In genomic region chr9:36973486-36974227, GRCm38 (mm10) we compare ENCODE assay signal across 10 mouse cellular contexts.
DNase-seq lines count a peak whose midpoint lies in the region; ATAC-seq and TF ChIP-seq lines count a peak whose summit lies in the region.
"Had no signal": no experiment of that assay in that cellular context is flagged by ENCODE, and none has a peak within 500 bp of the region (broad histone marks: within the 10 kb centered on the region; RNA-seq: fewer than 3 reads in every experiment).

No protein-coding gene starts in this region.

- no peaks in the 10 kb centered on the region for H3K27me3 ChIP-seq in midbrain, postnatal 0 days (ENCODE audit: insufficient read depth, low read length)
- no peaks in the 10 kb centered on the region for H3K27me3 ChIP-seq in midbrain, embryonic 15.5 days (replicated peaks)
- no peaks in the 10 kb centered on the region for H3K27me3 ChIP-seq in liver, embryonic 11.5 days (replicated peaks; ENCODE audit: control insufficient read depth, insufficient read depth, low read length)

- peak; percentile 59 for TF ChIP-seq CTCF in midbrain, postnatal 0 days (IDR thresholded peaks at IDR 0.05)

- H3K9ac ChIP-seq in midbrain, postnatal 0 days (replicated peaks; ENCODE audit: low read length, poor library complexity, severe bottlenecking): no peak overlapping the region
- H3K9ac ChIP-seq in midbrain, embryonic 15.5 days: no peak overlapping the region
- H3K9ac ChIP-seq in liver, embryonic 11.5 days (ENCODE audit: low read depth, low read length): no peak overlapping the region
- H3K9ac ChIP-seq: limb, embryonic 12.5 days had no signal

- WGBS in midbrain, postnatal 0 days: 53% methylated on average over 11 of the region's 11 CpGs
- WGBS in midbrain, embryonic 15.5 days: 57% methylated on average over 11 of the region's 11 CpGs
- WGBS in liver, embryonic 11.5 days: 61% methylated on average over 11 of the region's 11 CpGs

- H3K4me2 ChIP-seq in midbrain, postnatal 0 days (ENCODE audit: low read depth, low read length, poor library complexity, severe bottlenecking): no peak overlapping the region
- H3K4me2 ChIP-seq in midbrain, embryonic 15.5 days: no peak overlapping the region
- H3K4me2 ChIP-seq in liver, embryonic 11.5 days: no peak overlapping the region
- H3K4me2 ChIP-seq: limb, embryonic 12.5 days had no signal

- 0 out of 2 replicates have a peak, but pooled peaks have one; percentile 42 for ATAC-seq in midbrain, postnatal 0 days (ENCODE audit: low FRiP score)
- no peak for ATAC-seq in midbrain, embryonic 15.5 days (replicated peaks)
- no peak for ATAC-seq in liver, embryonic 11.5 days (replicated peaks; ENCODE audit: low FRiP score)

- no peak overlapping the region for H3K27ac ChIP-seq in midbrain, postnatal 0 days (ENCODE audit: low read depth, low read length)
- no peak overlapping the region for H3K27ac ChIP-seq in midbrain, embryonic 15.5 days
- H3K27ac ChIP-seq in liver, embryonic 11.5 days (ENCODE audit: low read depth, low read length): no peak overlapping the region
- H3K27ac ChIP-seq: limb, embryonic 12.5 days had no signal

- H3K9me3 ChIP-seq in midbrain, postnatal 0 days (ENCODE audit: low read length): no peaks in the 10 kb centered on the region
- no peaks in the 10 kb centered on the region for H3K9me3 ChIP-seq in midbrain, embryonic 15.5 days
- H3K9me3 ChIP-seq in liver, embryonic 11.5 days (ENCODE audit: control insufficient read depth, low read length): no peaks in the 10 kb centered on the region
- H3K9me3 ChIP-seq: G1E; limb, embryonic 12.5 days had no signal

- DNase-seq in frontal cortex, postnatal 25 days (ENCODE audit: low spot score in 2 of 2): peak; percentile 38 to 46
- DNase-seq in frontal cortex, postnatal 14 days (ENCODE audit: low spot score in 2 of 2): no peak
- DNase-seq in midbrain, postnatal 0 days (ENCODE audit: low spot score): peak; percentile 54
- peak; percentile 62 to 65 for DNase-seq in cerebellum, postnatal 36 days
- DNase-seq in left cerebral cortex, postnatal 14 days (ENCODE audit: low spot score in 2 of 2): peak; percentile 52 to 67
- DNase-seq in liver, embryonic 11.5 days (ENCODE audit: low spot score): no peak
- no peak for DNase-seq in heart, adult 9 months (ENCODE audit: low spot score in 2 of 2)

- H3K36me3 ChIP-seq in midbrain, postnatal 0 days (ENCODE audit: insufficient read depth, low read length): no peaks in the 10 kb centered on the region
- no peaks in the 10 kb centered on the region for H3K36me3 ChIP-seq in midbrain, embryonic 15.5 days (replicated peaks)
- no peaks in the 10 kb centered on the region for H3K36me3 ChIP-seq in liver, embryonic 11.5 days (ENCODE audit: control insufficient read depth, insufficient read depth, low read length)
- H3K36me3 ChIP-seq: G1E; limb, embryonic 12.5 days had no signal

- H3K4me3 ChIP-seq in midbrain, postnatal 0 days (ENCODE audit: low read depth, low read length): no peak overlapping the region
- no peak overlapping the region for H3K4me3 ChIP-seq in midbrain, embryonic 15.5 days
- H3K4me3 ChIP-seq in liver, embryonic 11.5 days (ENCODE audit: low read depth, low read length): no peak overlapping the region
- H3K4me3 ChIP-seq: limb, embryonic 12.5 days had no signal

- no peaks in the 10 kb centered on the region for H3K4me1 ChIP-seq in midbrain, postnatal 0 days (ENCODE audit: insufficient read depth, low read length)
- peaks cover 18% of the 10 kb centered on the region for H3K4me1 ChIP-seq in midbrain, embryonic 15.5 days
- H3K4me1 ChIP-seq in liver, embryonic 11.5 days (replicated peaks; ENCODE audit: control insufficient read depth, insufficient read depth, low read length): no peaks in the 10 kb centered on the region

- intact Hi-C loops in left cerebral cortex, postnatal 14 days (cut with DNase I): loop anchor here (5.0 kb wide), 2 partner anchors 59 to 259 kb away; no protein-coding TSS in a partner anchor

Comparison
In these comparisons a context has a peak if more than half of its experiments do, and no peak if none do; other contexts are left out.
1. DNase-seq: peak in frontal cortex, postnatal 25 days (2 of 2), midbrain, postnatal 0 days (single experiment), cerebellum, postnatal 36 days (2 of 2) and left cerebral cortex, postnatal 14 days (2 of 2); none in frontal cortex, postnatal 14 days (0 of 2), liver, embryonic 11.5 days (single experiment) and heart, adult 9 months (0 of 2).